Mouse (Mus musculus) lung, embryonic 16.5 days (tissue): ENCODE measurements around the gene Dzip1l. TPM values are rescaled to one million over a fixed set of nuclear protein-coding genes. Genes with fewer than 3 reads are reported as not detected.

ENCODE experiments used
- ATAC-seq: fragments of 200-750 bp; cut with Nextera tagmentation; 2 replicates; pipeline ENCODE4 v1.8.0; 2017; ENCODE audit warnings: low read depth, mild to moderate bottlenecking, moderate library complexity
- H3K27ac ChIP-seq: fragments of 300-500 bp; sonication (generic); 2 replicates; pipeline ENCODE4 v1.5.1; 2014; ENCODE audit warnings: mild to moderate bottlenecking, control low read depth, low read length
- H3K27me3 ChIP-seq: fragments of 300-500 bp; sonication (generic); 2 replicates; pipeline ENCODE4 v1.6.1; 2014; ENCODE audit warnings: low read depth, low read length, mixed read lengths; ENCODE audit not compliant: control insufficient read depth, insufficient read depth
- H3K36me3 ChIP-seq: fragments of 300-500 bp; sonication (generic); 2 replicates; pipeline ENCODE4 v1.6.1; 2014; ENCODE audit warnings: low read length; ENCODE audit not compliant: control insufficient read depth, insufficient read depth
- H3K4me1 ChIP-seq: fragments of 300-500 bp; sonication (generic); replicated peaks from 2 replicates; pipeline ENCODE4 v1.6.1; 2014; ENCODE audit warnings: low read length, mixed read lengths; ENCODE audit not compliant: control insufficient read depth, insufficient read depth
- H3K4me2 ChIP-seq: fragments of 300-500 bp; sonication (generic); 2 replicates; pipeline ENCODE4 v1.6.1; 2014; ENCODE audit warnings: low read depth, low read length, control low read depth
- H3K4me3 ChIP-seq: fragments of 300-500 bp; sonication (generic); 2 replicates; pipeline ENCODE4 v1.5.1; 2014; ENCODE audit warnings: mild to moderate bottlenecking, low read length, control low read depth
- H3K9ac ChIP-seq: fragments of 300-500 bp; sonication (generic); 2 replicates; pipeline ENCODE4 v1.6.1; 2014; ENCODE audit warnings: low read length, control low read depth
- H3K9me3 ChIP-seq: fragments of 300-500 bp; sonication (generic); 2 replicates; pipeline ENCODE4 v1.6.1; 2016; ENCODE audit warnings: low read length; ENCODE audit not compliant: control insufficient read depth
- WGBS: fragments of 180-500 bp; shearing (Covaris S2); extraction: QIAGEN DNeasy Blood & Tissue Kit; methylation state at CpG from one replicate; pipeline ENCODE4 v1.1.7; 2014; 5-methylcytosine and 5-hydroxymethylcytosine counted together
- polyA plus RNA-seq: library from polyadenylated mRNA; unstranded; fragments of >200 nt; fragmentation: Nextera tagmentation; extraction: Ambion mirVana; gene quantifications from 2 replicates; pipeline ENCODE4 v1.2.1, GENCODE M21; 2015

Dzip1l gene
- polyA plus RNA-seq, 1 experiment from 2014 or later = 30.4 TPM

- H3K27me3 ChIP-seq = no peaks in the 10 kb centered on the region
Observed at GRCm38 (mm10) chr9:99701187-99701586, 71.9 kb downstream of the Dzip1l start.

GRCm38 (mm10) chr9:99702215-99702614, 72.9 kb downstream of the Dzip1l start:
- peak; percentile 39; the same call in 1 of the 2 replicates for ATAC-seq
- no peak overlapping the region for H3K9ac ChIP-seq
- H3K9me3 ChIP-seq = no peaks in the 10 kb centered on the region
- WGBS = 41% methylated on average over 6 of the region's 6 CpGs
- peaks cover 6% of the 10 kb centered on the region for H3K4me1 ChIP-seq
- H3K27ac ChIP-seq = peak overlapping the region; percentile 79
- no peak overlapping the region for H3K4me3 ChIP-seq
- no peaks in the 10 kb centered on the region for H3K27me3 ChIP-seq
- H3K36me3 ChIP-seq = peaks cover 3% of the 10 kb centered on the region
- no peak overlapping the region for H3K4me2 ChIP-seq

More at GRCm38 (mm10) chr9:99701187-99701586, 71.9 kb downstream of the Dzip1l start:
- WGBS = 72% methylated on average over 2 of the region's 2 CpGs
- Histone ChIP-seq H3K9me3 (no peaks in the 10 kb centered on the region), H3K36me3 (peaks cover 3% of the 10 kb centered on the region), H3K4me2 (no peak overlapping the region), H3K4me3 (no peak overlapping the region), H3K27ac (no peak overlapping the region), H3K9ac (no peak overlapping the region), H3K4me1 (peaks cover 6% of the 10 kb centered on the region)
- ATAC-seq = no peak

GRCm38 (mm10) chr9:99703711-99704110, 74.4 kb downstream of the Dzip1l start:
- peak overlapping the region; percentile 58 for H3K27ac ChIP-seq
- 49% methylated on average over 6 of the region's 6 CpGs for WGBS
- peaks cover 6% of the 10 kb centered on the region for H3K4me1 ChIP-seq
- no peaks in the 10 kb centered on the region for H3K9me3 ChIP-seq
- H3K9ac ChIP-seq = no peak overlapping the region
- no peaks in the 10 kb centered on the region for H3K27me3 ChIP-seq
- no peak overlapping the region for H3K4me2 ChIP-seq
- no peak overlapping the region for H3K4me3 ChIP-seq
- no peaks in the 10 kb centered on the region for H3K36me3 ChIP-seq
- ATAC-seq = no peak

- Histone ChIP-seq H3K27ac (no peak overlapping the region), H3K27me3 (no peaks in the 10 kb centered on the region), H3K36me3 (no peaks in the 10 kb centered on the region), H3K9ac (no peak overlapping the region), H3K4me3 (peak overlapping the region; percentile 50), H3K4me1 (peaks cover 6% of the 10 kb centered on the region), H3K4me2 (peak overlapping the region; percentile 53), H3K9me3 (no peaks in the 10 kb centered on the region)
- no peak for ATAC-seq
- 70% methylated on average over 6 of the region's 6 CpGs for WGBS
Observed at GRCm38 (mm10) chr9:99706264-99706663, 77.0 kb downstream of the Dzip1l start.

GRCm38 (mm10) chr9:99707425-99708126, 78.3 kb downstream of the Dzip1l start:
- Histone ChIP-seq H3K27ac (peak overlapping the region; percentile 76), H3K4me3 (peak overlapping the region; percentile 50), H3K4me1 (peaks cover 6% of the 10 kb centered on the region), H3K9me3 (no peaks in the 10 kb centered on the region), H3K27me3 (no peaks in the 10 kb centered on the region), H3K36me3 (no peaks in the 10 kb centered on the region), H3K4me2 (peak overlapping the region; percentile 53), H3K9ac (peak overlapping the region; percentile 67)
- 49% methylated on average over 11 of the region's 11 CpGs for WGBS
- 0 out of 2 replicates have a peak, but pooled peaks have one; percentile 19 for ATAC-seq

GRCm38 (mm10) chr9:99709588-99710248, 80.4 kb downstream of the Dzip1l start:
- peak overlapping the region; percentile 45 for H3K4me2 ChIP-seq
- peak overlapping the region; percentile 55 for H3K4me3 ChIP-seq
- peak; percentile 91 for ATAC-seq
- H3K27me3 ChIP-seq = no peaks in the 10 kb centered on the region
- 62% methylated on average over 22 of the region's 22 CpGs for WGBS
- peak overlapping the region; percentile 80 for H3K9ac ChIP-seq
- peak overlapping the region; percentile 98 for H3K27ac ChIP-seq
- no peaks in the 10 kb centered on the region for H3K9me3 ChIP-seq
- no peaks in the 10 kb centered on the region for H3K4me1 ChIP-seq
- no peaks in the 10 kb centered on the region for H3K36me3 ChIP-seq

GRCm38 (mm10) chr9:99710297-99710696, 81.0 kb downstream of the Dzip1l start:
- WGBS = 54% methylated on average over 4 of the region's 4 CpGs
- no peak overlapping the region for H3K9ac ChIP-seq
- H3K27ac ChIP-seq = peak overlapping the region; percentile 98
- no peaks in the 10 kb centered on the region; the same call in 1 of the 2 replicates for H3K4me1 ChIP-seq
- H3K4me2 ChIP-seq = peak overlapping the region; percentile 25; the same call in 1 of the 2 replicates
- no peaks in the 10 kb centered on the region for H3K36me3 ChIP-seq
- no peaks in the 10 kb centered on the region for H3K9me3 ChIP-seq
- ATAC-seq = peak; percentile 26
- peak overlapping the region; percentile 18 for H3K4me3 ChIP-seq
- no peaks in the 10 kb centered on the region for H3K27me3 ChIP-seq

- Histone ChIP-seq H3K9ac (no peak within 1 kb of the TSS), H3K4me2 (no peak within 1 kb of the TSS), H3K27ac (peak within 1 kb of the TSS; percentile 91), H3K9me3 (no peaks in the 10 kb centered on the region), H3K36me3 (no peaks in the 10 kb centered on the region), H3K4me1 (peaks cover 8% of the 10 kb centered on the region), H3K4me3 (no peak within 1 kb of the TSS), H3K27me3 (no peaks in the 10 kb centered on the region)
- ATAC-seq = no peak
- 74% methylated on average over 14 of the region's 14 CpGs for WGBS
Observed at GRCm38 (mm10) chr9:99717134-99717533, 87.8 kb downstream of the Dzip1l start, which contains the start of gene Cldn18. Cldn18 (minus strand) TSS chr9:99717267.
